Mouse (Mus musculus) midbrain, embryonic 12.5 days (tissue): Measurements from ENCODE around the gene Setd1a. TPM values are rescaled to one million over a fixed set of nuclear protein-coding genes. Genes with fewer than 3 reads are reported as not detected.

Experiments used
- ATAC-seq: fragments of 200-750 bp; cut with Nextera tagmentation; 2 replicates; pipeline ENCODE4 v1.8.0; 2017; ENCODE audit warnings: low read depth, moderate TSS enrichment, moderate library complexity; ENCODE audit not compliant: low FRiP score
- H3K27ac ChIP-seq: fragments of 300-500 bp; sonication (generic); replicated peaks from 2 replicates; pipeline ENCODE4 v1.5.1; 2016; ENCODE audit warnings: mild to moderate bottlenecking
- H3K27me3 ChIP-seq: fragments of 300-500 bp; sonication (generic); 2 replicates; pipeline ENCODE4 v1.6.1; 2016; ENCODE audit warnings: mild to moderate bottlenecking
- H3K36me3 ChIP-seq: fragments of 300-500 bp; sonication (generic); 2 replicates; pipeline ENCODE4 v1.6.1; 2016
- H3K4me1 ChIP-seq: fragments of 300-500 bp; sonication (generic); 2 replicates; pipeline ENCODE4 v1.6.1; 2016
- H3K4me2 ChIP-seq: fragments of 300-500 bp; sonication (generic); replicated peaks from 2 replicates; pipeline ENCODE4 v1.6.1; 2016; ENCODE audit warnings: mild to moderate bottlenecking, moderate library complexity
- H3K4me3 ChIP-seq: fragments of 300-500 bp; sonication (generic); 2 replicates; pipeline ENCODE4 v1.5.1; 2016; ENCODE audit warnings: mild to moderate bottlenecking
- H3K9ac ChIP-seq: fragments of 300-500 bp; sonication (generic); replicated peaks from 2 replicates; pipeline ENCODE4 v1.6.1; 2016; ENCODE audit warnings: mild to moderate bottlenecking, moderate library complexity
- H3K9me3 ChIP-seq: fragments of 300-500 bp; sonication (generic); 2 replicates; pipeline ENCODE4 v1.6.1; 2016; ENCODE audit warnings: mild to moderate bottlenecking
- WGBS: fragments of 180-500 bp; shearing (Covaris S2); methylation state at CpG from one replicate; pipeline ENCODE4 v1.1.7; 2016; 5-methylcytosine and 5-hydroxymethylcytosine counted together
- polyA plus RNA-seq: library from polyadenylated mRNA; unstranded; fragments of >200 nt; fragmentation: Nextera tagmentation; extraction: Ambion mirVana; gene quantifications from 2 replicates; pipeline ENCODE4 v1.2.1, GENCODE M21; 2016

The Setd1a gene
- polyA plus RNA-seq, 1 experiment from 2014 or later = 22.9 TPM

DNA sequence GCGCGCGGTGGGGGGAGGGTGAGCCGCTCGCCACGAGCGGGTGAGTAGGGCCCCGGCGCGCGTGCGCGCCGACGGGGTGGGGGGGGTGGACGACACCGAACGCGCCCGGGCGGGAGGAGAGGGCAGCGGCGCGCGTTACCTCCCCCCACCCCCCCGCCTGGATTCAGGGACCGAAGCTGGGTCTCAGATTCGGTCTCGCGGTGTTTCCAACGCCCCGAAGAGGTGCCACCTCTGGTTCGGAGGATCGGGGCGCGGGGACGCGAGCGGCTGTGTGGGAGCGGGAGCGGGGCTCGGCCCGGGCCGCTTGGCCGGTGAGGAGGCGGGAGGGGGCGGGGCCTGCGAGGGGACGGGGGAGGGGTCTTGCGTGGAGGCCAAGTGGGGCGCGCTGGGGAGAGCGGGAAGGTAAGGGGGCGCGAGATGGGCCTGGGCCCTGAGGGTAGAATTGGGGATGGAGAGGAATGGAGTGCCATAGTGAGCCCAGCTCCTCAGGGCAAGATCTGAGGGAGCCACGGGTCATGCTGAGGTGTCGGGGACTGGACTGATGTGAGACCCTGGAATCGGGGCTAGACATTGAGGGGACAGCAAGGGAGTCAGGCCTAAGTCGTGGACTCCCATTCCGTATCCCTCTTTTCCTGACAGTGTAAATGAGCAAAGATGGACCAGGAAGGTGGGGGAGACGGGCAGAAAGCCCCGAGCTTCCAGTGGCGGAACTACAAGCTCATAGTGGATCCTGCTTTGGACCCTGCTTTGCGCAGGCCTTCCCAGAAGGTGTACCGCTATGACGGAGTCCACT is 1.2 kb downstream of the Setd1a start:
- 3% methylated on average over 57 of the region's 66 CpGs for WGBS

DNA sequence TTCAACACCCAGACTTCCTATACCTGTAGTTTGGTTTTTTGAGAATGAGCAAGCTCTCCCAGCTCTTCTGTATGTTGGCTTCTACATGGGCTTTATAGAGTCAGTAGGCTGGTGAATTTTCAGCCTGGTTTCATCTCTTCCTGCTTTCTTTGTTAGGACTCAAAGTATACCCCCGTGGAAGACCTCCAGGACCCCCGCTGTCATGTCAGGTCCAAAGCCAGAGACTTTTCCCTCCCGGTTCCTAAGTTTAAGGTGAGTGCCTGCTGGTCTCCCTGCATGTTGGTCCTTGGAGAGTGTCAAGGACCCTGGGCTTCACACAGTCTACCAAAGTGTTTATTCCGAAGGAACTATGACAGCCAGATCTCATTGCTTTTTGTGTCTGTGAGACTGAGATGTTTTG is 1.9 kb downstream of the Setd1a start:
- H3K4me1 ChIP-seq = peaks cover 14% of the 10 kb centered on the region
- no peaks in the 10 kb centered on the region for H3K27me3 ChIP-seq
- peaks cover 49% of the 10 kb centered on the region for H3K36me3 ChIP-seq
- H3K9me3 ChIP-seq = no peaks in the 10 kb centered on the region
- peak overlapping the region; percentile 99 for H3K4me3 ChIP-seq
- H3K9ac ChIP-seq = peak overlapping the region; percentile 95
- peak overlapping the region; percentile 80 for H3K4me2 ChIP-seq
- WGBS = 83% methylated on average over 4 of the region's 4 CpGs
- no peak for ATAC-seq
- 0 out of 2 replicates have a peak overlapping the region, but pooled peaks have one; percentile 97 for H3K27ac ChIP-seq

More for the DNA sequence above, 1.2 kb downstream of the Setd1a start:
- peak overlapping the region; percentile 95 for H3K9ac ChIP-seq
- peaks cover 14% of the 10 kb centered on the region for H3K4me1 ChIP-seq
- peak overlapping the region; percentile 99 for H3K4me3 ChIP-seq
- H3K27me3 ChIP-seq = no peaks in the 10 kb centered on the region
- peak overlapping the region; percentile 97 for H3K27ac ChIP-seq
- no peaks in the 10 kb centered on the region for H3K9me3 ChIP-seq
- peak overlapping the region; percentile 80 for H3K4me2 ChIP-seq
- peak; percentile 53 for ATAC-seq
- H3K36me3 ChIP-seq = peaks cover 43% of the 10 kb centered on the region

DNA sequence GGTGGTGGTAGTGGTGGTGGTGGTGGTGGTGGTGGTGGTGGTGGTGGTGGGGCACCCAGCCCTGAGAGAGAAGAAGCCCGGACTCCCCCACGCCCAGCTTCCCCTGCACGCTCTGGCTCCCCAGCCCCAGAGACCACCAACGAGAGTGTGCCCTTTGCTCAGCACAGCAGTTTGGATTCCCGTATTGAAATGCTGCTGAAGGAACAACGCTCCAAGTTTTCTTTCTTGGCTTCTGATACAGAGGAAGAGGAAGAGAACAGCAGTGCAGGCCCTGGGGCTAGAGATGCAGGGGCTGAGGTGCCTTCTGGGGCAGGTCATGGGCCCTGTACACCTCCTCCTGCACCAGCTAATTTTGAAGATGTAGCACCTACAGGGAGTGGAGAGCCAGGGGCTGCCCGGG is 8.8 kb downstream of the Setd1a start, which contains the start of gene Gm49388:
Gene Gm49388 (plus strand): TSS at position 301 of the 400 bp plus-strand sequence.
- no peaks in the 10 kb centered on the region for H3K27me3 ChIP-seq
- ATAC-seq = no peak
- H3K4me2 ChIP-seq = no peak within 1 kb of the TSS
- 91% methylated on average over 6 of the region's 7 CpGs for whole genome bisulfite sequencing
- H3K9me3 ChIP-seq = no peaks in the 10 kb centered on the region
- no peaks in the 10 kb centered on the region for H3K4me1 ChIP-seq
- H3K4me3 ChIP-seq = no peak within 1 kb of the TSS
- peaks cover 97% of the 10 kb centered on the region for H3K36me3 ChIP-seq
- H3K9ac ChIP-seq = no peak within 1 kb of the TSS
- H3K27ac ChIP-seq = no peak within 1 kb of the TSS

DNA sequence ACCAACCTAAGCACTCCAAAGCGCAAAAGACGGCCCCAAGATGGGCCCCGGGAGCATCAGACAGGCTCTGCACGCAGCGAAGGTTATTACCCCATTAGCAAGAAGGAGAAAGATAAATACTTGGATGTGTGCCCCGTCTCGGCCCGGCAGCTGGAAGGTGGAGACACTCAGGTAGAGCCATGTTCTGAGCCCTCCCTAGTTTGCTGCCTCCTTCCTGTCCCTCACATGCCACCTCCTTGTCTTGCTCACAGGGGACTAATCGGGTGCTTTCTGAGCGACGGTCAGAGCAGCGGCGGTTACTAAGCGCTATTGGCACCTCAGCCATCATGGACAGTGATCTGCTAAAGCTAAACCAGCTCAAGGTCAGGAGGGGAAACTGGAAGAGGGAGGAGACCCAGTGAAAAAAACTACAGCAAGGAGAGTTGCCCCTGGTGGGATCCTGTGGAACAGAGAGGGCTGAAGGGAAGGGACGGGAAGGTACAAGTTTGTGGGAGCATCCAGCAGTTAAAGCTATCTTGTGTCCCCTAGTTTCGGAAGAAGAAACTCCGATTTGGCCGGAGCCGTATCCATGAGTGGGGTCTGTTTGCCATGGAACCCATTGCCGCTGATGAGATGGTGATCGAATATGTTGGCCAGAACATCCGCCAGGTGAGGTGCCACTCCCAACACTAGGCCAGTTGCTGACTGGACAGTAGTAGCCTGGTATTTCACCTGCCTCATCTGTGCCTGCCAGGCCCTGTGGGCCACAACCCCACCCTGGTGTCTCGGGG is 20.8 kb downstream of the Setd1a start:
- Histone ChIP-seq H3K27ac (no peak overlapping the region), H3K4me3 (no peak overlapping the region), H3K4me1 (0 out of 2 replicates have a peak, but pooled peaks cover 5% of the 10 kb centered on the region), H3K4me2 (no peak overlapping the region), H3K9me3 (no peaks in the 10 kb centered on the region), H3K36me3 (peaks cover 78% of the 10 kb centered on the region), H3K9ac (no peak overlapping the region), H3K27me3 (no peaks in the 10 kb centered on the region)
- no peak for ATAC-seq
- 95% methylated on average over 23 of the region's 23 CpGs for WGBS

DNA sequence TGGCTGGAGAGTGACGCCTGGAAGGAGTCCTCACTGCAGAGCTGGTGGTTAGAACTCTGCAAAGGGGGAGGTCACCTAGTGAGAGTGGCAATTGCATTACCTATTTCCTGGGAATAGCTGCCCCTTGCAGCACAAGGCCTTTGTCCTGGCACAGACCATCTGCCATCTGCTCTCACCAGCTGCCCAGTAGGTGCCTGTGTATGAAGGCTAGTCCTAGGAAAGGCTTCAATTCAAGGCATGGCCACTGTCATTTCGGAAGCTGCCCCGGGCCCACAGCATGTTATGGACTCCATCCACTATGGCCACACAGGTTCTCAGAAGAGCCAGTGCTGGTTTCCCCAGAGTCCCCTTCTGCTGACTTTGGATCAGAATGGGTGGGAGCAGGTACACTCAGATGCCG is 22.1 kb downstream of the Setd1a start:
- ATAC-seq = no peak
- no peaks in the 10 kb centered on the region for H3K27me3 ChIP-seq
- whole genome bisulfite sequencing = 89% methylated on average over 4 of the region's 4 CpGs

DNA sequence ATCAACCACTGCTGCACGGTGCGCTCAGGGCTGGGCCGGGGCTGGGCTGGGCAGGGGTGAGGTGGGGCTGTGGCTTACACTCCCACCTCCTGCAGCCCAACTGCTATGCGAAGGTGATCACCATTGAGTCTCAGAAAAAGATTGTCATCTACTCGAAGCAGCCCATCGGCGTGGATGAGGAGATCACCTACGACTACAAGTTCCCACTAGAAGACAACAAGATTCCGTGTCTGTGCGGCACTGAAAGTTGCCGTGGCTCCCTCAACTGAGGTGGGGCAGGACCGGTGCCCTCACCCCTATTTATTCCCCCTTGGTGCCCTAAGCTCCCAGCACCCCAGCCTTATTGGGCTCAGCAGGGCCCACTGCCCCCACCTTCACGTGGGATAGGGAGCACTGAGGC is 22.7 kb downstream of the Setd1a start:
- WGBS = 90% methylated on average over 13 of the region's 13 CpGs
- Histone ChIP-seq H3K4me3 (no peak overlapping the region), H3K4me1 (0 out of 2 replicates have a peak, but pooled peaks cover 5% of the 10 kb centered on the region), H3K36me3 (peaks cover 64% of the 10 kb centered on the region), H3K27ac (no peak overlapping the region), H3K9me3 (no peaks in the 10 kb centered on the region), H3K4me2 (no peak overlapping the region), H3K27me3 (no peaks in the 10 kb centered on the region), H3K9ac (no peak overlapping the region)
- no peak for ATAC-seq

More for the DNA sequence above, 22.1 kb downstream of the Setd1a start:
- Histone ChIP-seq H3K4me2 (no peak overlapping the region), H3K9me3 (no peaks in the 10 kb centered on the region), H3K4me3 (no peak overlapping the region), H3K9ac (no peak overlapping the region), H3K27ac (no peak overlapping the region), H3K4me1 (0 out of 2 replicates have a peak, but pooled peaks cover 5% of the 10 kb centered on the region), H3K36me3 (peaks cover 69% of the 10 kb centered on the region)

DNA sequence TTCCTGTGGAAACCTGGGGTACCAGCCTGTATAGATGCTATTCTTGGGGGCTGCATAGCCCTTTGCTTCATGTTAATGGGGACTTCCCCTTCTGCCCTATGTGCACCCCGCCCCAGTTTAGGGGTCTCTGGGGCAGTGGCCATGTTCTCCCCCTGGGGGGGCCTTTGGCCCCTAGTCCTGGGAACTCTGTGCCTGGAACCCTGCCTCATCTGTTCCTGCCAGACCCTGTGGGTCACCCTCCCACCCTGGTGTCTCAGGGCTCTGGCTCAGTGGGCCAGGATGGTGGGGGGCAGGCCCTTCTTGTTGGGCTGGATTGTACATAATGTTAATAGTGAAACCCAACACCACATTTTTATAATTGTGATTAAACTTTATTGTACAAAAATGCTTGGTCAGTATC is 23.3 kb downstream of the Setd1a start:
- H3K27ac ChIP-seq = no peak overlapping the region
- WGBS = 95% methylated on average over 1 of the region's 1 CpGs

DNA sequence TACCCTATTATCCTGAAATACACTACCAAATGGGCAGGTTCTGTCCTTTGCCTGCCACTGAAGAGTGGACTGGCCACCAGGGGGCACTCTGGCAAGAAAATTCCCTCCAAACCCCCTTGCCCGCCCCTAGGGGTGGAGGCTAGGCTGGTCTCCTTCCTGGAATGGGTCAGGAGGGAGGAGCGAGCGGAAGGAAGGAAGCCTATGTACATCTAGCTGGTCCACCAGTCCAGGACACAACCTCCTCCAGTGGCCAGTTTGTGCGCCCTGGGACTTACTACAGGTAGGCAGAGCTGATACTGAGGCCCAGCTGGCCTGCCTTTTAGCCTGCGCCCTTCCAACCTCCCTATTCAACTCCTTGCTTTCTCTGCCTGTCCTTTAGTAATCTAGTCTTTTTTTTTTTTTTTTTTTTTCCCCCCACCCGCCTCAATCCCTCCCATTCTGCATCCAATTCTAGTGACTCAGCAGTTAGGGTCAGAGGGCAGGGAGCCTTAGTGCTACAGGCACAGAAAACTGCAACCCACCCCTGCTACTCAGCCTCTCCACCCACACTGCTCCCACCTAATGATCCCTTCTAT is 24.1 kb downstream of the Setd1a start, which contains the start of gene Hsd3b7:
Gene Hsd3b7 (plus strand): TSS at position 170 of the 575 bp plus-strand sequence.
- Histone ChIP-seq H3K4me3 (no peak within 1 kb of the TSS), H3K36me3 (peaks cover 56% of the 10 kb centered on the region), H3K9me3 (no peaks in the 10 kb centered on the region), H3K4me1 (0 out of 2 replicates have a peak, but pooled peaks cover 5% of the 10 kb centered on the region), H3K9ac (0 out of 2 replicates have a peak within 1 kb of the TSS, but pooled peaks have one; percentile 20), H3K27me3 (no peaks in the 10 kb centered on the region), H3K27ac (0 out of 2 replicates have a peak within 1 kb of the TSS, but pooled peaks have one; percentile 1), H3K4me2 (0 out of 2 replicates have a peak within 1 kb of the TSS, but pooled peaks have one; percentile 5)
- ATAC-seq = peak; percentile 82
- 25% methylated on average over 6 of the region's 6 CpGs for WGBS

More for the DNA sequence above, 23.3 kb downstream of the Setd1a start:
- Histone ChIP-seq H3K27me3 (no peaks in the 10 kb centered on the region), H3K36me3 (peaks cover 60% of the 10 kb centered on the region), H3K9ac (no peak overlapping the region), H3K4me3 (no peak overlapping the region), H3K4me1 (0 out of 2 replicates have a peak, but pooled peaks cover 5% of the 10 kb centered on the region), H3K9me3 (no peaks in the 10 kb centered on the region), H3K4me2 (no peak overlapping the region)
- 0 out of 2 replicates have a peak, but pooled peaks have one; percentile 48 for ATAC-seq

DNA sequence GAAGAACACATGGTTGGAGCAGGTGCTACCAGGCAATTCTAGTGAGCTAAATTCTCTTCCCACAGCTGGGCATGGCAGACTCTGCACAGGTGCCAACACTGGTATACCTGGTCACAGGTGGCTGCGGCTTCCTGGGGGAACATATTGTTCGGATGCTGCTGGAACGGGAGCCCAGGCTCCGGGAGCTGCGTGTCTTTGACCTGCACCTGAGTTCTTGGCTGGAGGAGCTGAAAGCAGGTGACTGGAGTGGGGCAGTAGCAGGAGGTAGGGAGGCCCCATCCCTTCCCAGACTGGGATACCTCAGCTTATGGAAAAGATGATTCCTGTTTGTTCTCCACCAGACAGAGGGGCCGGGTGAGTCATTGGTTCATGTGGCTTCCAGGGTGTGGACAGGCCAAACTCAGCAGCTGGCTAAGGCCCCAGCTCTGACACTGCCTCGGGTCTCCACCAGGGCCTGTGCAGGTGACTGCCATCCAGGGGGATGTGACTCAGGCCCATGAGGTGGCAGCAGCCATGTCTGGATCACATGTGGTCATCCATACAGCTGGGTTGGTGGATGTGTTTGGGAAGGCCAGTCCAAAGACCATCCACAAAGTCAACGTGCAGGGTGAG is 24.6 kb downstream of the Setd1a start:
- Histone ChIP-seq H3K9ac (no peak overlapping the region), H3K36me3 (peaks cover 56% of the 10 kb centered on the region), H3K4me3 (no peak overlapping the region), H3K9me3 (no peaks in the 10 kb centered on the region), H3K27ac (0 out of 2 replicates have a peak overlapping the region, but pooled peaks have one; percentile 1), H3K27me3 (no peaks in the 10 kb centered on the region), H3K4me2 (no peak overlapping the region), H3K4me1 (0 out of 2 replicates have a peak, but pooled peaks cover 5% of the 10 kb centered on the region)
- ATAC-seq = no peak
- WGBS = 93% methylated on average over 8 of the region's 8 CpGs

DNA sequence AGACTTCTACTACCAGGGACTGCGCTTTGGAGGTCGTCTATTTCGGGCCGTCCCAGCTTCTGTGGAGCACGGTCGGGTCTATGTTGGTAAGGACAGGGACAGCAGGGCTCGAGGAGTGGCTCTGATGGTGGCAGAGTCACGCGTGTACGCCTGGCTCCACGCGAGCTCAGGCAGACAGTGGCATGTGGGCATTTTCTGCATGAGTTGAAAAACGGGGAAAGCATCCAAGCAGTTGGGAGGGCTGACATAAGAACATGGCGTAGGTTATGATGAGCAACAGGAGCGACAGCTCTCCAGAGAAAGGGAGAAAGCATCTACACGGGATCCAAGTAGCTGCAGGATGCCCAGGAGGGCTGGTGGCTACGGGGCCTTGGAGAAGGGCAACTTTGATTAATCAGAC is 25.8 kb downstream of the Setd1a start:
- peaks cover 49% of the 10 kb centered on the region for H3K36me3 ChIP-seq
- 95% methylated on average over 17 of the region's 17 CpGs for WGBS

DNA sequence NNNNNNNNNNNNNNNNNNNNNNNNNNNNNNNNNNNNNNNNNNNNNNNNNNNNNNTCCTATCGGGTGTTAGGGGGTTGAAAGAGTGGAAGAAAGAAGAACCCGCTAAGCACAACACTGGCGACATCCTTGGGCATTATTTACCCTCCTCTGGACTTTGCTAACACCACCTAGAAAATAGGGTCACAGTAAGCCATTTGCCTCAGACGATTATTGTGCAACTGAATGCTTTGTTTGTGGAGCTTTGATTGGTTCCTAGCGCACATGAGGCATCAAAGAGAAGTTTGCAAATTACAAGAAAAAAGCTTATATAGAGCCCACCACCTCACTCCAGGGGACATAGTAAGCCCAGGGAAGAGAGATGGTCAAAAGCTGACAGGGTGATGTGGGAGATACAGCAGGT is 32.4 kb downstream of the Setd1a start:
- Histone ChIP-seq H3K4me1 (no peaks in the 10 kb centered on the region), H3K9me3 (no peaks in the 10 kb centered on the region), H3K4me2 (no peak overlapping the region), H3K4me3 (no peak overlapping the region), H3K9ac (no peak overlapping the region), H3K27ac (no peak overlapping the region), H3K27me3 (no peaks in the 10 kb centered on the region), H3K36me3 (peaks cover 45% of the 10 kb centered on the region)
- 72% methylated on average over 5 of the region's 5 CpGs for WGBS
- no peak for ATAC-seq

More for the DNA sequence above, 25.8 kb downstream of the Setd1a start:
- no peak for ATAC-seq
- no peak overlapping the region for H3K4me3 ChIP-seq
- no peaks in the 10 kb centered on the region for H3K27me3 ChIP-seq
- no peak overlapping the region for H3K27ac ChIP-seq
- H3K4me2 ChIP-seq = no peak overlapping the region
- H3K9me3 ChIP-seq = no peaks in the 10 kb centered on the region
- H3K9ac ChIP-seq = no peak overlapping the region
- 0 out of 2 replicates have a peak, but pooled peaks cover 5% of the 10 kb centered on the region for H3K4me1 ChIP-seq
